Mouse (Mus musculus) liver, embryonic 14.5 days (tissue): ENCODE data around the gene Uggt2.

Experiments used
- CTCF ChIP-seq: IDR thresholded peaks from 2 replicates; pipeline ENCODE4 v1.5.1; 2016; ENCODE audit warnings: antibody characterized with exemption, low read depth, control low read depth
- EP300 ChIP-seq: IDR thresholded peaks from 2 replicates; pipeline ENCODE4 v1.6.1; 2016; ENCODE audit warnings: antibody characterized with exemption, low read depth

DNA sequence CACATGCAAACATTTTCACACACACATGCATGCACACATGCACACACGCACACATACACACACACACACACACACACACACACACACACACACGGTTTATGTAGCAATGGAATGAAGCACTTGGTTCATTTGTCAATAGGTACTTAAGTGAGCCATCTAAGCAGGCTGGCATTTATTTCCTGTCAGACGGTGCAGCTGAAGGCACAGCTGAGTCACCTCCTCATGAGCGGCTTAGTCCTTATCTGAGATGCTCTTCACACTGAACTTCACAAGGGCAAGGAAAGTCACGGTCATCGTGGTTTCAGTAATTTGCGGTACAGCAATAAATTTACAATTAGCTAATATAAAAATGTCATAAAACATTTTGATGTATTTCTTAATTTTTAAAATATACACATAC, 55.5 kb downstream of the Uggt2 start:
- TF ChIP-seq CTCF = no peak
- TF ChIP-seq EP300 = no peak
